Mouse (Mus musculus): Measurements from ENCODE around the gene Ppia. TPM values are rescaled to one million over a fixed set of nuclear protein-coding genes. Genes with fewer than 3 reads are reported as not detected.
"Not testable (repeated sequence)": the region's sequence is repeated elsewhere in the genome, so short reads cannot be mapped to it uniquely, and the experiment has no call there.

The Ppia gene
- polyA plus RNA-seq, 1 experiment from 2014 or later = 4,257 TPM

DNA sequence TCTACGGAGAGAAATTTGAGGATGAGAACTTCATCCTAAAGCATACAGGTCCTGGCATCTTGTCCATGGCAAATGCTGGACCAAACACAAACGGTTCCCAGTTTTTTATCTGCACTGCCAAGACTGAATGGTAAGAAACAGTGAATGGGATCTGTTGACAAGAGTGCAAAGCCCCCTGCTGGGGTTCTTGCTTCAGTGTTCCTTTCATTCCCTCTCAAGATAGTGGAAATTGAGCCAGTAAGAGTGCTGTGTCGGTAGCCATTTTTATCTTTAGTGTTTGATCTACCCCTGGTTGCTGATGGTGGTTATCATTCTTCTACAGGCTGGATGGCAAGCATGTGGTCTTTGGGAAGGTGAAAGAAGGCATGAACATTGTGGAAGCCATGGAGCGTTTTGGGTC lies 3.9 kb downstream of the Ppia start:
- Histone ChIP-seq H3K36me3 (ENCODE audit: control insufficient read depth, insufficient read depth, low read length) (peaks cover 38% of the 10 kb centered on the region), H3K4me1 (ENCODE audit: control insufficient read depth, insufficient read depth, low read length) (peaks cover 16% of the 10 kb centered on the region)
- 58% methylated on average over 4 of the region's 4 CpGs for WGBS

DNA sequence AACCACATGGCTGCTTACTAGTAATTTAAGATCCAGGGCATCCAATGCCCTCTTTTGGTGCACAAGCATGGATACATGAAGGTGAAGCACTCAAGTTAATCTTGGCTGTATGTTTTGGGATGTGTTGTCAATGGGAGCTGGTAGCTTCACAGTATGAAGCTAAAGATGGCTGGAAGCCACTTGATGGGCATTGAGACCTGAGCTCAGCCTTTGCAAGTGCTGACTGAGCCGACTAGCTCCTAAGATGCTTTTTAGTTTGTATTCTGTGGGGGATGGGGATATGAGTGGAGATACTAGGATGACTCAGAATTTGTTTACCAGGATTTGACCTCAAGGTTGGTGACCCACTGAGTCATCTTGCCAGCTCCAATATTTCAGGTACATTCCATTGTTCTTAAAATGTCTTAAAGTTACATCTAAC lies 5.0 kb downstream of the Ppia start:
- Histone ChIP-seq H3K9me3 (ENCODE audit: control insufficient read depth, low read length) (no peaks in the 10 kb centered on the region), H3K27ac (ENCODE audit: low read depth, low read length) (no peak overlapping the region), H3K27me3 (ENCODE audit: control insufficient read depth, insufficient read depth, low read length) (no peaks in the 10 kb centered on the region), H3K9ac (replicated peaks; ENCODE audit: low read depth, low read length) (no peak overlapping the region), H3K36me3 (ENCODE audit: control insufficient read depth, insufficient read depth, low read length) (peaks cover 44% of the 10 kb centered on the region), H3K4me2 (ENCODE audit: low read depth, low read length) (no peak overlapping the region), H3K4me3 (ENCODE audit: low read depth, low read length) (no peak overlapping the region), H3K4me1 (ENCODE audit: control insufficient read depth, insufficient read depth, low read length) (peaks cover 16% of the 10 kb centered on the region)
- ATAC-seq (ENCODE audit: low read depth) = no peak
- 36% methylated on average over 1 of the region's 1 CpGs for WGBS

More for the DNA sequence above, 3.9 kb downstream of the Ppia start:
- ATAC-seq (ENCODE audit: low read depth); H3K4me3 ChIP-seq (ENCODE audit: low read depth, low read length); H3K4me2 ChIP-seq (ENCODE audit: low read depth, low read length); H3K9ac ChIP-seq (replicated peaks; ENCODE audit: low read depth, low read length); H3K27ac ChIP-seq (ENCODE audit: low read depth, low read length); H3K9me3 ChIP-seq (ENCODE audit: control insufficient read depth, low read length); H3K27me3 ChIP-seq (ENCODE audit: control insufficient read depth, insufficient read depth, low read length): not testable (repeated sequence)

DNA sequence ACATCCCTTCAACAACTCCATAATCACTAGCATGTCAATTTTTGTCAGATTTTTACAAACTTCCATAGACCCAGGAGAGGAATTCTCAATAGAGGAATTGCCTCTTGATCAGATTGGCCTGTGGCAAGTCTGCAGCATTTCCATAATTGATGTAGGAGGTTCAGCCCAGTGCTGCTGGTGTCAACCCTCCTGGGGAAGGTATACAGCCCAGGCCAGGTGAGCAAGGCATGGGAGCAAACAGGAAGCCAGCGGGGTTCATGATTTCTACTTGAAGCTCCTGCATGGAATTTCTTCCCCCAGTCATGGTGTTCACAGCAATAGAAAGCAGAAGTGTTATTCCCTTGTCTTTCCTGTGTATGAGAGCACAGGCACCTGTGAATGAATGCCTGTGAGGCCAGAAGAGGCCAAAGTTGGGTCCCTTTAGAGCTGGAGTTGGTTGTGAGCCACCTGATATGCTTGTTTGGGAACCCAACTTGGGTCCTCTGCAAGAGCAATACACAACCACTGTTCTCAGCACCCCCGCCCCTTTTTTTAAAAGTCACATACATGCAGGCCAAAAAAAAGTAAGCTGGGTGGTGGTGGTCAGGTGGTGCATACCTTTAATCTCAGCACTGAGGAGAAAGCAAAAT lies 5.6 kb downstream of the Ppia start:
- Histone ChIP-seq H3K36me3 (ENCODE audit: control insufficient read depth, insufficient read depth, low read length) (peaks cover 46% of the 10 kb centered on the region), H3K27ac (ENCODE audit: low read depth, low read length) (no peak overlapping the region), H3K9ac (replicated peaks; ENCODE audit: low read depth, low read length) (no peak overlapping the region), H3K4me3 (ENCODE audit: low read depth, low read length) (no peak overlapping the region), H3K4me1 (ENCODE audit: control insufficient read depth, insufficient read depth, low read length) (peaks cover 16% of the 10 kb centered on the region), H3K4me2 (ENCODE audit: low read depth, low read length) (no peak overlapping the region), H3K9me3 (ENCODE audit: control insufficient read depth, low read length) (no peaks in the 10 kb centered on the region), H3K27me3 (ENCODE audit: control insufficient read depth, insufficient read depth, low read length) (no peaks in the 10 kb centered on the region)
- no peak for ATAC-seq (ENCODE audit: low read depth)
- 70% methylated on average over 2 of the region's 2 CpGs for WGBS

DNA sequence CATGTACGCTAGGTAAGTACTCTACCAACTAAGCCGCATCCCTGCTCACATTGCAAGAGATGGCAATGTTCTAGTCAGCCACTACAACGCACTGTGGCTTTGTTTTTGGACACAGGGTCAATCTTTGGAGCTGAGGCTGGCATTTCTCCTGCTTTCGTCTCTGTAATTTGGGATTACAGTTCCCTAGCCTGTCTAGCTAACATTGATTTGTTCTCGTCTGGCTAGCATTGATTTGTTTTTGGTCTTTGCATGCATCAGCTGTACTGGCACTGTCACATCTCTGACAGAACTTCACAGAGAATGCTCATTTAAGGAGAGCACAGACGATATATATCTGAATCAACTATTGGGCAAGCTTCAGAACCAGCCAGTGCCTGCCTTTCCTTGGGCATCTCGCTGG lies 14.9 kb downstream of the Ppia start:
- peaks cover 26% of the 10 kb centered on the region for H3K36me3 ChIP-seq (ENCODE audit: control insufficient read depth, insufficient read depth, low read length)
- H3K27me3 ChIP-seq (ENCODE audit: control insufficient read depth, insufficient read depth, low read length) = no peaks in the 10 kb centered on the region
- H3K4me1 ChIP-seq (ENCODE audit: control insufficient read depth, insufficient read depth, low read length) = no peaks in the 10 kb centered on the region
- ATAC-seq (ENCODE audit: low read depth) = no peak
- no peaks in the 10 kb centered on the region for H3K9me3 ChIP-seq (ENCODE audit: control insufficient read depth, low read length)
- H3K4me2 ChIP-seq (ENCODE audit: low read depth, low read length) = no peak overlapping the region
- H3K4me3 ChIP-seq (ENCODE audit: low read depth, low read length) = no peak overlapping the region
- no peak overlapping the region for H3K9ac ChIP-seq (replicated peaks; ENCODE audit: low read depth, low read length)
- H3K27ac ChIP-seq (ENCODE audit: low read depth, low read length) = no peak overlapping the region
- WGBS = 91% methylated on average over 7 of the region's 7 CpGs

DNA sequence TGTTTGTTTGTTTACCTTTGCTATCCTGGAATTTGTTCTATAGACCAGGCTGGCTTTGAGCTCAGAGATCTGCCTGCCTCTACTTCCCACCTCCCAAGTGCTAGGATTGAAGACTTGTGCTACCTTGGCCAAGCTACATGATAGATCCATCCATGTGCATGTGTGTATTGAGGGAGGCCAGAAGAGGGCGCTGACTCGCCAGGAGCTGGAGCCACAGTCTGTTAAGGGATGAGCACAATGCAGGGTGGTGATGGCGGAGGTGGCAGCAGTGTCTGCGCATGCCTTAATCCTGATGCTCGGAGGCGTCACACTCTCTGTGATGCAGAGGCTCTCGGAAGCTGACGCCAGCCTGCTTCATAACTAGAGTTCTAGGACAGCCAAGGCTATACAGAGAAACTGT lies 21.2 kb downstream of the Ppia start:
- no peaks in the 10 kb centered on the region for H3K9me3 ChIP-seq (ENCODE audit: control insufficient read depth, low read length)
- no peak overlapping the region for H3K9ac ChIP-seq (replicated peaks; ENCODE audit: low read depth, low read length)
- H3K4me2 ChIP-seq (ENCODE audit: low read depth, low read length) = no peak overlapping the region
- WGBS = 62% methylated on average over 8 of the region's 8 CpGs
- ATAC-seq (ENCODE audit: low read depth) = peak; percentile 31; the same call in 1 of the 2 replicates
- H3K27ac ChIP-seq (ENCODE audit: low read depth, low read length) = no peak overlapping the region
- no peaks in the 10 kb centered on the region for H3K27me3 ChIP-seq (ENCODE audit: control insufficient read depth, insufficient read depth, low read length)
- H3K4me3 ChIP-seq (ENCODE audit: low read depth, low read length) = no peak overlapping the region
- H3K4me1 ChIP-seq (ENCODE audit: control insufficient read depth, insufficient read depth, low read length) = no peaks in the 10 kb centered on the region
- peaks cover 16% of the 10 kb centered on the region for H3K36me3 ChIP-seq (ENCODE audit: control insufficient read depth, insufficient read depth, low read length)

DNA sequence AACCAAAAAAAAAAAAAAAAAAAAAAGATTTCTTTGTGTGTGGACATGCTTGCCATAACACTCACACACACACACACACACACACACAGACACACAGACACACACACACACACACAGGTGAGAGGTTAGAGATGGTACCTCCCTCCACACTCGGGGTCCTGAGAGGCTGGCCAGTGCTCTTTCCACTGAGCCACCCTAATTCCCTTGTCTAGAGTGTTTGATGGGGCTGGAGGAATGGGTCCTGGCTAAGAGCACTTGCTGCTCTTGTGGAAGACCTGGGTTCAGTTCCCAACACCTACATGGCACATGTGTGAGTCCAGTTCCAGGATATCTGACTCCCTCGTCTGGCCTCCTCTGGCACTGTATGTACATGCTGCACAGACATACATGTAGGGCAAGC lies 22.4 kb downstream of the Ppia start:
- Histone ChIP-seq H3K4me3 (ENCODE audit: low read depth, low read length) (no peak overlapping the region), H3K36me3 (ENCODE audit: control insufficient read depth, insufficient read depth, low read length) (peaks cover 14% of the 10 kb centered on the region), H3K27ac (ENCODE audit: low read depth, low read length) (no peak overlapping the region), H3K4me2 (ENCODE audit: low read depth, low read length) (no peak overlapping the region), H3K4me1 (ENCODE audit: control insufficient read depth, insufficient read depth, low read length) (no peaks in the 10 kb centered on the region), H3K27me3 (ENCODE audit: control insufficient read depth, insufficient read depth, low read length) (no peaks in the 10 kb centered on the region), H3K9me3 (ENCODE audit: control insufficient read depth, low read length) (no peaks in the 10 kb centered on the region), H3K9ac (replicated peaks; ENCODE audit: low read depth, low read length) (no peak overlapping the region)
- WGBS = 95% methylated on average over 2 of the region's 2 CpGs
- ATAC-seq (ENCODE audit: low read depth) = no peak

DNA sequence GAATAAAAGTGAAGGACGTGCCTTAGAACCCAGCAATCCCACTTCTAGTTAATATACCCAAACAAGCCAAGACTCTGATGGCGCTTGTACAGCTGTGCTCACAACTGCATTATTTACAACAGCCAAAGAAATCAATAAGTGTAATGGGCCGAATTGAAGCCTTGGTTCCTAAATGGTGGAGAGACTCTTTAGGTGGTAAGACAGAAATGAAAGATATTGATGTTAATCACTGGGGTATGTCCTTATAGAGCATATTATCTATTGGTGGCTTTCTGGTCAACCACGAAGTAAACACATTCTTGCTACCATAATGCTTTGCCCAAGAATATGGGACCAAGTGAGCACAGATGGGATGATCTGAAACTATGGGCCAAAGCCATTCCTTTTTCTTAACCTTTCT lies 24.9 kb downstream of the Ppia start:
- Histone ChIP-seq H3K9ac (replicated peaks; ENCODE audit: low read depth, low read length) (no peak overlapping the region), H3K4me3 (ENCODE audit: low read depth, low read length) (no peak overlapping the region), H3K4me2 (ENCODE audit: low read depth, low read length) (no peak overlapping the region), H3K9me3 (ENCODE audit: control insufficient read depth, low read length) (no peaks in the 10 kb centered on the region), H3K36me3 (ENCODE audit: control insufficient read depth, insufficient read depth, low read length) (peaks cover 3% of the 10 kb centered on the region; the same call in 1 of the 2 replicates), H3K27ac (ENCODE audit: low read depth, low read length) (no peak overlapping the region), H3K4me1 (ENCODE audit: control insufficient read depth, insufficient read depth, low read length) (peaks cover 11% of the 10 kb centered on the region), H3K27me3 (ENCODE audit: control insufficient read depth, insufficient read depth, low read length) (no peaks in the 10 kb centered on the region)
- WGBS = 88% methylated on average over 4 of the region's 4 CpGs
- ATAC-seq (ENCODE audit: low read depth) = no peak

DNA sequence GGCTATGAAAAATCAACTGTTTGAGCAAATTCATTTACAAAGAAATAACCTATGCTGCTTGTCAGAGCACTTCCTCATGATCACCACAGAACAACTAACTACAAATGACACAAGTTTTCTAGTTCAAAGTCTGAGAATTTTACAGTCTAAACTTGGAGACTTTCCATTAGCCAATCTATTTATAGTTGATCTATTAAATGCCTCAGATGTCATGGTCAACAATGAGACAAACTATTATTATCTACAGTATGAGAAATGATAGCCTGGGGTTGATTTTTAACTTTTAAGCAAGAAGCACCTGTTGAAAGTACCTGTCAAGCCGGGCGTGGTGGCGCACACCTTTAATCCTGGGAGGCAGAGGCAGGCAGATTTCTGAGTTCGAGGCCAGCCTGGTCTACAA lies 27.3 kb downstream of the Ppia start:
- Histone ChIP-seq H3K4me2 (ENCODE audit: low read depth, low read length) (no peak overlapping the region), H3K27me3 (ENCODE audit: control insufficient read depth, insufficient read depth, low read length) (no peaks in the 10 kb centered on the region), H3K27ac (ENCODE audit: low read depth, low read length) (no peak overlapping the region), H3K4me3 (ENCODE audit: low read depth, low read length) (no peak overlapping the region), H3K9me3 (ENCODE audit: control insufficient read depth, low read length) (no peaks in the 10 kb centered on the region), H3K9ac (replicated peaks; ENCODE audit: low read depth, low read length) (no peak overlapping the region), H3K4me1 (ENCODE audit: control insufficient read depth, insufficient read depth, low read length) (peaks cover 11% of the 10 kb centered on the region), H3K36me3 (ENCODE audit: control insufficient read depth, insufficient read depth, low read length) (peaks cover 3% of the 10 kb centered on the region; the same call in 1 of the 2 replicates)
- 97% methylated on average over 4 of the region's 4 CpGs for WGBS
- no peak for ATAC-seq (ENCODE audit: low read depth)

DNA sequence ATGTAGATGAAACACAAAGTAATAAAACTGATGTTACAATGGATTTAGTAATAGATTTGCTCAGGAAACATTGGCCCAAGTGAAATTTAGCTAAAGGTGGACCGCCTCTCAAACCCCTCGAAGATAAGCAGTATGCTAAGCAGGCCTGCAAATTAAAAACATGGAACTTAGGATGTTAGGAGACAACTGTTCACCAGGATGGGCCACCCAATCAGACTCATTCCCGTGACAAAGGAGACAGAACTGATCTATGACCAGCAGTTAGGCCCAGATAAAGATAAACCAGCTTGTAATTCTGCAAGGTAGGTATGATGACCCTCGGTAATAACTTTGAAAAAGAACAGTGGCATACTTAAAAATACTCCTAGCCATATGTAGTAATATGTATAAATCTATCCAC lies 27.9 kb downstream of the Ppia start:
- Histone ChIP-seq H3K27ac (ENCODE audit: low read depth, low read length) (peak overlapping the region; percentile 34; the same call in 1 of the 2 replicates), H3K9ac (replicated peaks; ENCODE audit: low read depth, low read length) (peak overlapping the region; percentile 37), H3K4me3 (ENCODE audit: low read depth, low read length) (peak overlapping the region; percentile 85), H3K4me2 (ENCODE audit: low read depth, low read length) (peak overlapping the region; percentile 68), H3K27me3 (ENCODE audit: control insufficient read depth, insufficient read depth, low read length) (no peaks in the 10 kb centered on the region), H3K9me3 (ENCODE audit: control insufficient read depth, low read length) (no peaks in the 10 kb centered on the region), H3K36me3 (ENCODE audit: control insufficient read depth, insufficient read depth, low read length) (no peaks in the 10 kb centered on the region), H3K4me1 (ENCODE audit: control insufficient read depth, insufficient read depth, low read length) (peaks cover 11% of the 10 kb centered on the region)
- WGBS = 52% methylated on average over 4 of the region's 4 CpGs
- ATAC-seq (ENCODE audit: low read depth) = no peak

Data from neural tube, embryonic 14.5 days (tissue).